ENCODE assay signal across 12 mouse cellular contexts in genomic region chr10:41151021-41151420, GRCm38 (mm10).
DNase-seq lines count a peak whose midpoint lies in the region; ATAC-seq and TF ChIP-seq lines count a peak whose summit lies in the region.
"Had no signal": no experiment of that assay in that cellular context is flagged by ENCODE, and none has a peak within 500 bp of the region (broad histone marks: within the 10 kb centered on the region; RNA-seq: fewer than 3 reads in every experiment).

No protein-coding gene starts in this region.

- ATAC-seq in cerebellum, adult (ENCODE audit: insufficient number of reproducible peaks, low FRiP score, low TSS enrichment): 0 out of 2 replicates have a peak, but pooled peaks have one; percentile 46
- ATAC-seq in heart, embryonic 14.5 days (ENCODE audit: insufficient number of reproducible peaks, insufficient read depth, low FRiP score, low read depth): no peak
- no peak for ATAC-seq in lung, embryonic 15.5 days (ENCODE audit: borderline replicate concordance, extremely low read depth, low FRiP score, low TSS enrichment)
- ATAC-seq in intestine, embryonic 16.5 days: no peak

- no peak overlapping the region for H3K9ac ChIP-seq in heart, embryonic 14.5 days (ENCODE audit: low read length)
- no peak overlapping the region for H3K9ac ChIP-seq in heart, adult 2 months (ENCODE audit: low read depth, low read length)
- H3K9ac ChIP-seq in lung, embryonic 15.5 days: no peak overlapping the region
- H3K9ac ChIP-seq in intestine, embryonic 16.5 days (ENCODE audit: low read depth, low read length): no peak overlapping the region

- no peaks in the 10 kb centered on the region for H3K9me3 ChIP-seq in heart, embryonic 14.5 days (ENCODE audit: control insufficient read depth, low read length)
- no peaks in the 10 kb centered on the region for H3K9me3 ChIP-seq in lung, embryonic 15.5 days
- H3K9me3 ChIP-seq in intestine, embryonic 16.5 days (ENCODE audit: control insufficient read depth, low read length): no peaks in the 10 kb centered on the region

- H3K27me3 ChIP-seq in heart, embryonic 14.5 days (ENCODE audit: control insufficient read depth, insufficient read depth, low read length): no peaks in the 10 kb centered on the region
- H3K27me3 ChIP-seq in heart, adult 2 months (ENCODE audit: control insufficient read depth, insufficient read depth, low read length): no peaks in the 10 kb centered on the region
- no peaks in the 10 kb centered on the region for H3K27me3 ChIP-seq in lung, embryonic 15.5 days
- H3K27me3 ChIP-seq in intestine, embryonic 16.5 days (replicated peaks; ENCODE audit: control insufficient read depth, insufficient read depth, low read length): no peaks in the 10 kb centered on the region

- TF ChIP-seq EP300 in heart, adult 2 months (IDR thresholded peaks at IDR 0.05; ENCODE audit: insufficient read depth, low read depth, low read length): no peak

- intact Hi-C loops in heart, adult 2 months (cut with DNase I): no loop called here

- H3K36me3 ChIP-seq in heart, embryonic 14.5 days (ENCODE audit: control insufficient read depth, insufficient read depth, low read length): no peaks in the 10 kb centered on the region
- H3K36me3 ChIP-seq in heart, adult 2 months (ENCODE audit: control insufficient read depth, insufficient read depth, low read length): no peaks in the 10 kb centered on the region
- no peaks in the 10 kb centered on the region for H3K36me3 ChIP-seq in lung, embryonic 15.5 days
- H3K36me3 ChIP-seq in intestine, embryonic 16.5 days (ENCODE audit: control insufficient read depth, insufficient read depth, low read length): no peaks in the 10 kb centered on the region

- H3K79me2 ChIP-seq in heart, adult 2 months (replicated peaks; ENCODE audit: control insufficient read depth, insufficient read depth, low read length): no peaks in the 10 kb centered on the region

- peaks cover 2 to 5% of the 10 kb centered on the region in 2 experiments; a peak in 2 of 4 replicates for H3K4me1 ChIP-seq in heart, embryonic 14.5 days (ENCODE audit: control insufficient read depth in 2 of 2, insufficient read depth in 2 of 2, low read length in 2 of 2)
- H3K4me1 ChIP-seq in heart, adult 2 months (ENCODE audit: control insufficient read depth, insufficient read depth, low read length): no peaks in the 10 kb centered on the region
- H3K4me1 ChIP-seq in lung, embryonic 15.5 days: no peaks in the 10 kb centered on the region
- H3K4me1 ChIP-seq in intestine, embryonic 16.5 days (ENCODE audit: control insufficient read depth, insufficient read depth, low read length): no peaks in the 10 kb centered on the region

- DNase-seq in cerebellum, adult 9-10 months: no peak
- no peak for DNase-seq in heart, adult 2 months
- no peak for DNase-seq in lung, adult 18-20 months
- DNase-seq in thymus, postnatal 10 days (ENCODE audit: low spot score in 2 of 2): no peak
- DNase-seq: adrenal gland, postnatal 36 days; layer of hippocampus, adult 9-11 months; lung, postnatal 36 days had no signal

- no peak overlapping the region for H3K27ac ChIP-seq in heart, embryonic 14.5 days (replicated peaks in 1 of 2; ENCODE audit: control insufficient read depth in 1 of 2, insufficient read depth in 1 of 2, low read depth in 2 of 2, low read length in 2 of 2)
- H3K27ac ChIP-seq in heart, adult 2 months: no peak overlapping the region
- no peak overlapping the region for H3K27ac ChIP-seq in lung, embryonic 15.5 days
- no peak overlapping the region for H3K27ac ChIP-seq in intestine, embryonic 16.5 days (ENCODE audit: low read length)

- peak overlapping the region; percentile 38 for H3K4me2 ChIP-seq in heart, embryonic 14.5 days (ENCODE audit: low read length)
- peak overlapping the region; percentile 36 for H3K4me2 ChIP-seq in lung, embryonic 15.5 days
- H3K4me2 ChIP-seq in intestine, embryonic 16.5 days (ENCODE audit: low read depth, low read length): peak overlapping the region; percentile 31

- no peak for TF ChIP-seq POLR2A in heart, adult 2 months (IDR thresholded peaks at IDR 0.05; ENCODE audit: insufficient read depth, low read depth, low read length)

- no peak overlapping the region for H3K4me3 ChIP-seq in heart, embryonic 14.5 days (ENCODE audit: control insufficient read depth in 1 of 2, insufficient read depth in 1 of 2, low read depth in 1 of 2, low read length in 2 of 2)
- H3K4me3 ChIP-seq in heart, adult 2 months: no peak overlapping the region
- no peak overlapping the region for H3K4me3 ChIP-seq in lung, embryonic 15.5 days
- H3K4me3 ChIP-seq in intestine, embryonic 16.5 days (ENCODE audit: low read length): no peak overlapping the region
- H3K4me3 ChIP-seq: myocyte had no signal

- TF ChIP-seq CTCF in heart, adult 2 months (IDR thresholded peaks at IDR 0.05): no peak

- WGBS in heart, embryonic 14.5 days: 65% methylated on average over 10 of the region's 10 CpGs
- WGBS in heart, adult 2 months: 52% methylated on average over 10 of the region's 10 CpGs
- WGBS in lung, embryonic 15.5 days: 58% methylated on average over 10 of the region's 10 CpGs
- WGBS in intestine, embryonic 16.5 days: 57% methylated on average over 10 of the region's 10 CpGs
